Mouse (Mus musculus) G1E (cell line): ENCODE measurements at regions not wholly inside any gene's neighbourhood (a gene's known extent, or its start where the extent isn't known, plus 50 kb on each side); places are given as distances from the start of the nearest gene placed in this dataset.

Experiments used
- CTCF ChIP-seq: IDR thresholded peaks from 2 replicates; pipeline ENCODE4 v1.5.1; 2012; ENCODE audit warnings: low read depth, low read length, inconsistent platforms, mixed read lengths
- POLR2AphosphoS5 ChIP-seq: IDR thresholded peaks from 2 replicates; pipeline ENCODE4 v1.6.1; 2012; ENCODE audit warnings: low read depth, low read length, inconsistent platforms; ENCODE audit not compliant: insufficient replicate concordance

DNA sequence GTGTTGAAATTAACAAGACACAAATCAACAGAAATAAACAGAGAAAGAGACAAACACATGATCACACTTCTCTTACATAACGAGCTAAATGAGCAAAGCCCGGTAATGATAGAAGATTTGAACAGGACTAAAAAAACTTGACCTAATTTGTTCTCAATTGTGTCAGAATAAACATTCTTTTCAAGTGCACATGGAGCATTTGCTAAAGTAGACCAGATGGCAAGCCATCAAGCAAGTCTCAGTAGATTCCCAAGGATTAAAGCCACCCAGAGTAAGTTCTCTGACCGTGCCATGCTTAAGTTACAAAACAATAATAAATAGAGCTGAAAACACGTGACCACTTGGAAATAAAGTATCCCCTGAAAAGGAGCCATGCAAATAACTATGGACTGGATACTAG is 269.9 kb upstream of the Mgmt start:
- TF ChIP-seq POLR2AphosphoS5 = no peak
- no peak for TF ChIP-seq CTCF
